Mouse (Mus musculus) embryo, embryonic 9.5 days (tissue): ENCODE measurements around the gene Mafk.

Experiments
- DNase-seq: peaks from one replicate; pipeline ENCODE4 v3.0.0-alpha.2; 2017; ENCODE audit errors: extremely low spot score

Mafk gene

DNA sequence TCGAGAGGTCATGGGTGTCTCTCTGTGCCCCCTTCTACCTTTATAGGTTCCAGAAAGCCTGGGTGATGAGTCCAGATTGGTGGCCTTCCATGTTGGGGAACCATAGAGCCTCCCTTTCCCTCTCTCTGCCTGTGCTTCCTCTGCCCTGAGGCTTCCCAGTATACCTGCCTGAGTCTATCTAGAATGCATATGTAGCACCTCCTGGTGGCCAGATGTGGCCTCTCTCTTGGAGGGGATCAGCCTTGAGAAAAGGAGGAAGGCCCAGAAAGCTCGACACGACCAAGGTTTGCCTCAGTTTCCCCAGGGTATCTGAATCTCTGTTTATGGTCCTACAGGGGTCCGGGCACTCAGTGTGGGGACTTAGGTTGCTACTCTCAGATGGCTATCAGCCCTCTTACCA lies 27.5 kb downstream of the Mafk start:
- DNase-seq, result no peak

DNA sequence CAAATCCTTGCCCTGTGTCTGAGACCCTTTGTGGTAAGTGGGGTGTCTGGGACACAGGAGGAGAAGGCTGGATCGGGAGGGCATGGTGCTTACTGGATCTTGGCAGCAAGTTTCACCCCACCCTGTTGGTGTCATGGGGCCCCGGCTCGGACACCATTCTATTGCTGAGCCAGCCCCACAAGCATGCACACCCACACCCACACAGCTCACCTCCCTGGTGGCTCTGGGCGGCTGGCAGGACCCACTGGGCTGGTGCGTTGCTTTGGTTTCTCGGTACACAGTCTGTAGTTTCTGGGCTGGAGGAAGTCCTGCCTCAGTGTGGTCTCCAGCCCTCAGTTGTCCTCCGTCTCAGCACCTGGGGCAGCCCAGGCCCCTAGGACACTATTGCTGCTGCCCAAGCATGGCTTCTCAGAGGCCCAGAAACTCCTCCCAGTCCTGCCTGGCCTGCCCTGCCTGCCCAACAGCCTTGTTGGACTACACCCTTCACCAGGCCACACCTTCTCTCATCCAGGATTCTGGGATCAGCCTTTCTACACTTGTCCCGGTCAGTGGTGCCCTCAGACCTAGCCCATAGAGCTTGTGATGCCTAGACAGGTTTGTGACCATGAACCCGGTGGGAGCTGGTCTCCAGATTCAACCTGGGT lies 28.3 kb downstream of the Mafk start, which contains the start of gene Tmem184a:
TSS of gene Tmem184a (minus strand) at position 380 of the 644 bp plus-strand sequence.
- no peak for DNase-seq

DNA sequence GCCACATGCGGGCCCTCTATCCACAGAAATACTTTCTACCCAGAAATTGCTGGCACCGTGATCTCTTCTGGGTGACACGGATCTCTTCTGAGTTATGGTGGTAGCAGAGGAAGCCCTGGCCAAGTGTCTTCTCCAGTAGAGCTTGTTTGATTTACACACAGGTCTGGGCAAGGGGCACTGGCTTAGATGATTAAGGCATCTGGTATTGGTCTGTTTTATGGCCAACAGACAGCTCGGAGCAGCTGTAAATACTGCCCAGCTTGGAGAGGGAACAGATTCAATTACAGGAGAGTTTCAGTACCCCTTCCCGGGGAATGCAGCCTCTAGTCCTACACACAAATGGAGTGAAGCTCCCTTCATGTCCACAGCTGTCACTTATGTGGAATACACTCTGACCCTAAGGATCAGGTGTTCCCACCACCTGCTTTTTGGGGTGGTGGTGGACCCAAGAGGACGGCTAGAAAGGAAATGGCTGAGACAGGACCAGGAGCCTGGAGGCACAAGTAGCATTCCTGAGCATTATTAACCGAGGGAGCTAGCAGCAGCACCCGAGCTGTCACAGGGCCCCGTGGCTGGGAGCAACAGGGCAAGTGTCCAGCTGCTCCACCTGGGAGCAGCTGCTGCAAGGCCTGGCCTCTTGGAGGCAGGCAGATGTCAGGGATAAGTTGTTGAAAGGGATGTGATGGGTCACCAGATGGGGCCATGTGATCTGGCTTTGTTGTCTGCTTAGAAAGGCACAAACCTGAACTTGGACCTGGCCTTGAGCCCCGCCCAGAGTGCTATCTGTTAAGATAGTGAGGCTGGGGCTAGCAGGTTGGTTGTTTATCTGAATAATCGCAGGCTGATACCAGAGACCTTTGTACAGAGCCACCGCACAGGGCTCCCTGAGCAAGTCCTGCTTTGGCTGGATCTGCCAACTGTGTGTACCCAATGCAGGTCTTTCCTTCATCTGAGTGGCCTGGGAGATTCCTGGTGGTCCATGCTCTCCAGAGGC lies 30.4 kb downstream of the Mafk start:
- DNase-seq, result no peak

DNA sequence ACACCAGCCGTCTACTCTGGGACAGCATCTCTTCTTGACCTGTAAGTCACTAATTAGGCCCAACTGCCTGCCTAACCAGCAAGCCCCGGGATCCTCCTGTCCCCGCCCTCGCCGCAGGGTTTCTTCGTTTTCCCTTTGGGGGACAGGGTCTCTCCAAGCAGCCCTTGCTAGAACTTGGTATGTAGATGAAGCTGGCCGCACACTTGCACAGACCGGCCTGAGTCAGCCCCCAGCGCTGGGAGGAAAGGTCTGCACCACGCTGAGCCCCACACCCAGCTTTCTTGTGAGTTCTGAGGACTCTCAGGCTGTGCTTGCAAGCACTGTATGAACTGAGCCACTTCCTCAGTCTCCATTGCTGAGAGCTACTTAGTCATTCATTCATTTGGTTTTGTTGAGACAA lies 33.2 kb downstream of the Mafk start:
- DNase-seq, result no peak

DNA sequence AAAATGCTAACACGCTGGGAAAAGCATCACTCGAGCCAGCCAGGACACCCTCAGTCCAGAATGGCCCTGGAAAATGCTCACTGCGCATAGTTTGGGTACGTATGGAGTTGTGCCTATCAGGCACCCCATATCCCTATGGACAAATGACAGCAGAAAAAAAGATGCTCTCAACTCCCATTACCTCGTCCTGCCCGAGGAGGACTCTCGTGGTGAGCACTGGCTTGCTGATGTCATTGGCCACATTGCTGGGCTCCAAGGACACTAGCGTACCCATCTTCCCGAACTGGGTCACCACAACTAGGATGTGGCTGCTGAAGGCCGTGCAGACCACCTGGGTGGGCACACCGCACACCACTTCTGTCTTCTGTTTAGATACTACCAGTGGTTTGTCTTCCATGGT lies 34.6 kb downstream of the Mafk start:
- DNase-seq, result no peak

DNA sequence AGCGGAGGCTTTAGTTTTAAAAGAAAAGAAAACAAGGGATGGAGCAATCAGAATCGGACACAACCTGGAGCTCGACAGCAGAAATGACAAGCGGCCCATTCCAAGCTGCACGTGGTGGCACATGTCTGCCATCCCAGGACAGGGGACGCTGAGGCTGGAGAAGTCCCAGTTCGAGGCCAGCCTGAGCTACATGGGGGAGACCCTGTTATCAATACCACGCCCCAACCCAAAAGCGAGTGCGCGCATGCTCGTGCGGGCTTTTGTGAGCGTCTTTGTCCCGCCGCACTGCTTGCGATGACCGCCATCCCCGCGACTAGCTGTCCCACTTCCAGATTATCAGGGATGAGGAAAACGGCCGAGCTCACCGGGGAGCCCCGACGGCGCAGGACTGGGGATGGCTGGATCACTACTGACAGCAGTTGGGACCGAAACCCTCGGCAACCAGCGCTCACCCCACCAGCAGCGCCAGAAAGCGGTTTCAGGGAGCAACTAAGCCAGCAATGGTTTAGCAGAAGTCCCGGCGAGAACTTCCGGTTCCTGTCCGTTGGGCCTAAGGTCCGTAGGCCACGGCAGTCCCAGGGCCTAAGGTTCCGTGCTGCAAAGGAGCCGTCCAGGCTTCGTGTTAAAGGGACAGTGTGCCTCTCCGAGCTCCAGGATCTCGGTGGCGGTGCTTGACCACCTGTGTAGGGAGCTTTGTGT lies 35.2 kb downstream of the Mafk start, which contains the start of the genes Gm26938 and Psmg3:
TSS of gene Gm26938 (minus strand) at position 51 of the 699 bp plus-strand sequence.
TSS of gene Psmg3 (minus strand) at position 529 of the 699 bp plus-strand sequence.
- DNase-seq, result peak; percentile 97

DNA sequence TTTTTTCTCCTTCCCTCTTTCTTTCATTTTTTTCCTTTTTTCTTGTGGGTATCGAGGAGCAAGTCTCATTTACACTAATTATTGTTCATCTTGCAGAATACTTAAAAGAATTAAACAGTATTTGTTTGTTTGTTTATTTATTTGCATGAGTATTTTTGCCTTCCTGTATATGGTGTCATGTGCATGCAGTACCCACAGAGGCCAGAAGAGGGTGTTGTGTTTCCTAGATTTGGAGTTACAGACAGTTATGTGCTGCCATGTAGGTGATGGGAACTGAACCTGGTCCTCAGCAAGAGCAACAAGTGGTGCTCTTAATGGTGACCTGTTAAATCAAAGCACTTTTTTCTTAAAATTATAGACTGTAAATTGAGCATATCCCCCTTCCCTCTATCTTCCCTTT lies 36.3 kb downstream of the Mafk start:
- no peak for DNase-seq

DNA sequence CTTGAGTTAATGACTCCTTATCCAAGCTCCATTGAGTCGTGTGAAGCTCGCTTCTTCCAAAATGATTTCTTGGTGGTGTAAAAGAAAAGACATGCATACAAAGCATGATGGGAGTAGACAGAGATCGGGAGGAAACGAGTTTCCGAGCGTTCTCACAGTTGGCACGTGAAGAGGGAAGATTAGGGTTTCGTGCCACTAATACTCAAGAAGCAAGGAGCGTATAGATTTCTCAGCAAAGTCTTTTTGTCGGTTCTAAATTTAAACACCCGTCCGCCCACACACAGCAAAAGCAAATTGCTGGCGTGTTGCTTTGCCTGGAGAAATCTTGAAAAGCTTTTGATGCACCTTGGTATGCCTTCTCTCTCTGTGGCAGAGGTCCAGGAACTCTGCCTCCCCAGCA lies 38.1 kb downstream of the Mafk start:
- no peak for DNase-seq

DNA sequence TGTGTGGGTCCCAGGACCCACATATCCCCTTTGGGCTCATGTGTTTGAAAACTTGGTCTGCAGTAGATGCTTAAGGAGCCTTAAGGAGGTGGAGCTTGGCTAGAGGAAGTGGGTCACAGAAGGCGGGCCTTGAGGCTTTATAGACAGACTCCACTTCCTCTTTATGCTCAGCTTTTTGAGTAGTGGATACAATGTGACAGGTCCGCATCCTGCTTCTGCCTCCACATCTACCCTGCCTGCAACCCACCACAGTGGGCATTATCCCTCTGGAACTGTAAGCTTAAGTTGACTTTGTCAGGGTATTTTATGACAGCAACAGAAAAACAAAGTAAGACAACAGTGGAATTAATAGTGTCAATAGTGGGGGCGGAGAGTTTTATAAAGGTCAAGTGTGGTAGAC lies 39.4 kb downstream of the Mafk start:
- DNase-seq, result no peak

DNA sequence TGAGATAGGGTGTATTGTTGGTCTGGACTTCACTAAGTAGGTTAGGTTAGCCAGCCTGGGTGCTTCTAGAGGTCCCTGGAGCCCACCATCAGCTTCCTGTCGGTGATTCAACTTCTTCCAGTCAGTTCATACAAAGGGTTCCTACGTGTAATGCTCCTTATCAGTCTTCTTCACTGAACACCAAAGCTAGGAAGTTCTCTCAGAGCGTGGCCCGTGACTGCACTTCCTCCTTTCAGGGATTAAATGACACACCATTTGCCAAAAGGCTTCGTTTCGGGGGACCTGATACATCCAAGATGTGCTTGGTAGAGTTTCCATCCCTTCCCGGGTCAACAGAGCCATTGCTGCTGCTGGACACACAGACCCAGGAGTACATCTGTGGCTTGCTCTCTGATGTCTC lies 40.8 kb downstream of the Mafk start:
- no peak for DNase-seq

DNA sequence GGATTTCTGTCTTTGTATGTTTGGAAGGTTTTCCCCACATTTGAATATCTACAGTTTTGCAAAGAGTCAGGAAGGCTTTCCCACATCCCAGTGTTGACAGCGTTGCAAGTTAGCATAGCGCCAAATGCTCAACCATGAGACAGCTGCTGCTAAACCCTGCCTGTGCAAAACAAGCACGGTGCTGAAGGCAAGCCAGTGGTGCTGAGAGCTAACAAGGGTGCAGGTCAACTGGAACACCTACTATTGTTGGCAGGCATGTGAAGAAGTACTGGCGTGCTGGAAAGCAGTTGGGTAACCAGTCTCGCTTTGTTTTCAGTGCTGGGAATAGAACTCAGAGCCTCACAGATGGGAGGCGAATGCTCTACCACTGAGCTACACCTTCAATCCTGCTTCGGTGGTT lies 44.4 kb downstream of the Mafk start:
- no peak for DNase-seq

DNA sequence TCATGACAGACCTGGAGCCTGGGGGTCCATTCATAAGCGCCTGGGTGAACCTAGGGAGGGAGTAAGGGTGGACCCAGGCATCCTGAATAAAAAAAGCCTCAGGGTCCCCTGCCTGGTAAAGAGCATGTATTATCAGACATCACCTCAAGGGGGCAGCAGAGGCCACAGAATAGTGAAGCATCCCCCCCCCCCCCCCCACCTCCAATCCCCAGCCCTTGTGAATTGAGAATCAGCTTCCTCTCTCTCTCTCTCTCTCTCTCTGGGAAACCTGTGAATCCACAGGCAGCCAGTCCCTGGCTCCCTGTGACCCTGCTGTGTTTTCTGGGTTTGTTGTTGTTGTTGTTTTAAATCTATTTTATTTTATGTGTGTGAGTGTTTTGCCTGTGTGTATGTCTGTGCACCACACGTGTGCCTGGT lies 47.2 kb downstream of the Mafk start:
- DNase-seq, result peak; percentile 83

DNA sequence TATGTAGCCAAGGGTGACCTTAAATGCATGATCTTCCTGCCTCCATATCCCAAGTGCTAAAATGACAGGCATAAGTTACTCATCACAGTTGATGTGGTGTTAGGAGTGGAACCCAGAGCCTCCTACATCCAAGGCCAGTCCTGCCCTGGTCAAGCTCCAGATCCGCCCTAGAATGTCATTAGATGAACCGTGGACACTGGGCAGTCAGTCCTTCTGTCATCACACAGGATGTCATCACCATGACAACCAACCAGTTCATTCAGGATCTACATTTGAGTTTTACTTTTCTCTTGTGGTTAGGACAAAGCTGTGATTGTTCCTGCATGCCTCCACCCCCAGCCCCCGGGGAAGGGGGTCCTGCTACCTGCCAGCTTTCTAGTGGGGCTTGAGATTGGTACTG lies 47.8 kb downstream of the Mafk start:
- DNase-seq, result no peak

DNA sequence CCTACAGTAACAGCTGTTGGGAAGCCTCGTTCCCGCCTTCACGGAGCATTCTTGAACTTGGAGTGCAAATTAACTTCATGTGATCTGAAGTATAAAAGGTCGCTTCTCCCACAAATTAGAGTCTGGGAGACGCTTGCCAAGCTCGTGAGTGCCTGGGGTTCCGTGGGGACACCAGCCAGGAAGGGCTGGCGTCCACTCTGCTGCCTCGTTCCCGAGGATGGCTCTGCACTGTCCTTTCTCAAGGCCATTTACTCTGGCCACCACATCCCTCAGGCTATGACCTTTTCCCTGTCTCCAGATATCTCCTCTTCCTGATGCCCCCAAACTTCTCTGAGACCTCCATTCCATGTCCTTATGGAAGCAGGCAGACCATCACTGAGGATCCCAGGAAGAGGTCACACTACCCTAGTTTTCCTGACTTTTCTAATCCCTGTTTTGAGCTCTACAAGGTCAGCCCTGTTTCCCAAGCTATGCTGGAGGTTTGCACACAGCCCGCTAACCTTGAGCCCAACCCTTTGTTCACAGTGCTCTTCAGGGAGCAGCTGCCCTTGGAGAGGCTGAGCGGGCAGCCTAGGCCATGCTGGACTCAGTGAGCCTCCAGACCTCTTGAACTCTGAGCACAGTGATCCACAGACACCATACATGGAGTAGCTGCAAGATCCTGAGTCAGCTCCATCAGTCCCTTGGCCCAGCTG lies 58.5 kb downstream of the Mafk start:
- no peak for DNase-seq
